Mouse (Mus musculus): ENCODE results near the gene Arid5b. TPM values are rescaled to one million over a fixed set of nuclear protein-coding genes. Genes with fewer than 3 reads are reported as not detected.
A peak's percentile ranks its signal among the peaks of the same experiment; 100 is the strongest.

Arid5b gene
- polyA plus RNA-seq, 1 experiment from 2014 or later, result 12.2 TPM

DNA sequence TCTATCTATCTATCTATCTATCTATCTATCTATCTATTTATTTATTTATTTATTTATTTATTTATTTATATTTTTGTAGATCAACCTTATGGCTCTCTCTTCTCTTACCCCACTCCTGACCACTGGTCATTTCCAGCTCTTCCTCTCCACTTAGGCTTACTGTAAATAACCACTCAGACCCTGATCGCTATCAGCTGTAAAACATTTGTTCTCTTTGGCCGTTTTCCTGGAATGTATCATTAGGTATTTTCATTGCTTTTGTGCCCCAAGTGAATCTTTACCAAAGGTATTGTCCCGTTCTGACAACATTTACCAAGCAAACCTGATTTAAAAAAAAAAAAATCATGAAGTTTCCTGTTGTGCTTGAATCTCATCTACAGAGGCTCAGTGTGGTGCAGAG, 188.0 kb downstream of the Arid5b start:
- H3K4me1 ChIP-seq (ENCODE audit: insufficient read depth), result peaks cover 11% of the 10 kb centered on the region
- H3K9ac ChIP-seq (replicated peaks), result no peak overlapping the region
- peak overlapping the region; percentile 61 for H3K27ac ChIP-seq (ENCODE audit: low read depth)
- no peaks in the 10 kb centered on the region for H3K27me3 ChIP-seq (ENCODE audit: insufficient read depth, low read length)
- DNase-seq (no peak), ATAC-seq (no peak)
- TF ChIP-seq CTCF (IDR thresholded peaks at IDR 0.05; ENCODE audit: low read depth) (no peak), EP300 (IDR thresholded peaks at IDR 0.05; ENCODE audit: low read depth) (no peak)
- H3K9me3 ChIP-seq (ENCODE audit: low read length), result no peaks in the 10 kb centered on the region
- peaks cover 5% of the 10 kb centered on the region; the same call in 1 of the 2 replicates for H3K36me3 ChIP-seq (replicated peaks; ENCODE audit: insufficient read depth, low read length)
- H3K4me2 ChIP-seq (ENCODE audit: low read depth, low read length), result no peak overlapping the region
- H3K4me3 ChIP-seq (ENCODE audit: low read depth, low read length), result no peak overlapping the region
- whole genome bisulfite sequencing (ENCODE audit: insufficient replicate concordance), result 45% methylated on average over 3 of the region's 3 CpGs

DNA sequence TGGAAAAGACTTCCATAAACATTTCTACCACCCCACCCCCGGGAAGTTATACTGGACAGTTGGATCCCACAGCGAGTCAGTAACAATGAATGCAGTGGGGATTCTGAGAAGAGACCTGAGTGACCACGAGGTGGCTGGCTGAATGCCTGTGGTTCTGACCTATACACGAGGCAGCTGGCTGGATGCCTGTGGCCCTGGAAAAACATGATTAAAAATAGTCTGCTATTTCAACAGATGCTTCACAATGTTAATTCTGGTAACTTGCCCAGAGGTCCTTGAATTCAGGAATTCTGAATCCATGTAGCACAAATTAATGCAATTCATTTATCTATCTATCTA, 188.4 kb downstream of the Arid5b start:
- DNase-seq (peak; percentile 59), ATAC-seq (peak; percentile 36; the same call in 1 of the 2 replicates)
- Histone ChIP-seq H3K36me3 (replicated peaks; ENCODE audit: insufficient read depth, low read length) (peaks cover 2% of the 10 kb centered on the region; the same call in 1 of the 2 replicates), H3K27ac (ENCODE audit: low read depth) (peak overlapping the region; percentile 37), H3K9me3 (ENCODE audit: low read length) (no peaks in the 10 kb centered on the region), H3K4me2 (ENCODE audit: low read depth, low read length) (no peak overlapping the region), H3K4me3 (ENCODE audit: low read depth, low read length) (no peak overlapping the region), H3K9ac (replicated peaks) (no peak overlapping the region), H3K4me1 (ENCODE audit: insufficient read depth) (peaks cover 11% of the 10 kb centered on the region), H3K27me3 (ENCODE audit: insufficient read depth, low read length) (no peaks in the 10 kb centered on the region)
- 37% methylated on average over 4 of the region's 4 CpGs for WGBS (ENCODE audit: insufficient replicate concordance)
- TF ChIP-seq EP300 (IDR thresholded peaks at IDR 0.05; ENCODE audit: low read depth) (no peak), CTCF (IDR thresholded peaks at IDR 0.05; ENCODE audit: low read depth) (no peak)

DNA sequence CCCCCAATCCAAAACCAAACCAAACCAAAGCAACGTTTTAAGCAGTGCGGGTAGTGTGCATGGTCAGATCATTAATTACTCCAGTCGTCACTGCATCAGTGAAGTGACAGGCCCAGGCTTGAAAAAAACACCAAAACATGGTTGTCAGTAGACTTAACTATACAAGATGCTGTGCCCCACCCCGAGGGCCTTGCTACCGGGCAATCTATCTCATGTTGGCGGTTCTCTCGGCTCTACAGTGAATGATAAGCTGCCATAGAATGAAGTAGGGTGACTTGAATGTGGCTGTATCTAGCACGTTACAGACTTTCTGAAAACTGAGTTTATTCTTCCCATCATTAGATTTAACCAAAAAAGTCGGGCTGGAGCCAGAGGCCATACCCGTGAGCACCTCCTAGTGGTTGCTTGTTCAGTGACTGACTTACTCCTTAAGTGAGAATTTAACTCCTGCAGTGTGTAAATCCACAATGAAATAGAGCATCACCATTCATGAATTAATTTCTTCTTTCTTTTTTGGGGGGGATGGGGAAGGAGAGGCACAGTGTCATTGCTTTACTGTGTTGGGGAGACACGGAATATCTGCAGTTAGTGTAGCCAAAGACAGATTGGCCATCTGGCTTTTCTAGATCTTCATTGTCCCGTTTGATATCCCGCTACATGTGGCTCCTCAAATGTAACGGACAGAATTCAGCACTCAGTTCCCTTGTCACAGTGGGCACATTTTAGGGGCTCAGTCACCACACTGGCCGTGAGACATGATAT, 188.9 kb downstream of the Arid5b start:
- Histone ChIP-seq H3K27me3 (ENCODE audit: insufficient read depth, low read length) (no peaks in the 10 kb centered on the region), H3K4me1 (ENCODE audit: insufficient read depth) (peaks cover 11% of the 10 kb centered on the region), H3K36me3 (replicated peaks; ENCODE audit: insufficient read depth, low read length) (no peaks in the 10 kb centered on the region; the same call in 1 of the 2 replicates), H3K4me2 (ENCODE audit: low read depth, low read length) (no peak overlapping the region), H3K4me3 (ENCODE audit: low read depth, low read length) (no peak overlapping the region), H3K9ac (replicated peaks) (no peak overlapping the region), H3K9me3 (ENCODE audit: low read length) (no peaks in the 10 kb centered on the region), H3K27ac (ENCODE audit: low read depth) (peak overlapping the region; percentile 37; the same call in 1 of the 2 replicates)
- TF ChIP-seq EP300 (IDR thresholded peaks at IDR 0.05; ENCODE audit: low read depth) (no peak), CTCF (IDR thresholded peaks at IDR 0.05; ENCODE audit: low read depth) (peak; percentile 67)
- 59% methylated on average over 15 of the region's 15 CpGs for WGBS (ENCODE audit: insufficient replicate concordance)
- DNase-seq (peak; percentile 47), ATAC-seq (no peak)

DNA sequence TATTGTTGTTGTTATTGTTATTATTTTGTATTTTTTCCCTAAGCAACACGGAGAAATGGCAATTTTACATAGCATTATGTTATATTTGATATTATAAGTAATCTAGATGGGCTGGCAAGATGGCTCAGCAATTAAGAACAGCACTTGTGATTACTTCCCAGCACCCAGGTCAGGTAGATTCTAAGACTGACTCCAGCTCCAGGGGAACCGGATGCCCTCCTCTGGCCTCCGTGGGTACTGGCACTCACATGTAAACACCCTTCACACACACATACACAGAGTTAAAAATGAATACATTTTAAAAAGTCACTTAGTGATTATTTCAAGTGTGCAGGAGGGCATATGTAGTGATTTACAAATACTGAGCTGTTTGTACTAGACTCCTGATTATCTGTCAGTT, 190.8 kb downstream of the Arid5b start:
- Histone ChIP-seq H3K36me3 (replicated peaks; ENCODE audit: insufficient read depth, low read length) (no peaks in the 10 kb centered on the region), H3K9me3 (ENCODE audit: low read length) (no peaks in the 10 kb centered on the region), H3K4me3 (ENCODE audit: low read depth, low read length) (no peak overlapping the region), H3K27me3 (ENCODE audit: insufficient read depth, low read length) (no peaks in the 10 kb centered on the region), H3K4me2 (ENCODE audit: low read depth, low read length) (no peak overlapping the region), H3K4me1 (ENCODE audit: insufficient read depth) (peaks cover 11% of the 10 kb centered on the region), H3K9ac (replicated peaks) (no peak overlapping the region), H3K27ac (ENCODE audit: low read depth) (no peak overlapping the region)
- no peak for ATAC-seq
- WGBS (ENCODE audit: insufficient replicate concordance), result 79% methylated on average over 3 of the region's 3 CpGs
- no peak for DNase-seq
- TF ChIP-seq CTCF (IDR thresholded peaks at IDR 0.05; ENCODE audit: low read depth) (0 out of 2 replicates have a peak, but pooled peaks have one; percentile 4), EP300 (IDR thresholded peaks at IDR 0.05; ENCODE audit: low read depth) (no peak)

DNA sequence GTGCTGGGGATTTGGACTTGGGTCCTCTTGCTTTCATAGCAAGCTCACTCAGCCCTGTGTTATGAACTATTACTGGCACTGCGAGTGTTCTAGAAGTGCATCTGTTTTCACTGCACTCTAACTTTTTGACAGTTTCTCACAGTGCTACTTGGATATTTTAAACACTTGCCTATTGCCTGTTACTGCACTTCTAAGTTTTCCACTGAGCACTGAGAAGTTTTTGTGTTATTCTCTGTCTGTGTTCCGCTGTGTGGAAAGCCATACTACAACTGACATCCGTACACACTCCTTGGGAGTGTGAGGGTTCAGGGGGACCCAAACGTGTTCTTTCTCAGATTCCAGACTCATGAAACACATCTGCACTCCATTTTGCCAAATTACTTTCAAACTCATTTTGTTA, 191.6 kb downstream of the Arid5b start:
- Histone ChIP-seq H3K4me1 (ENCODE audit: insufficient read depth) (peaks cover 8% of the 10 kb centered on the region; the same call in 1 of the 2 replicates), H3K27me3 (ENCODE audit: insufficient read depth, low read length) (no peaks in the 10 kb centered on the region), H3K27ac (ENCODE audit: low read depth) (no peak overlapping the region), H3K4me2 (ENCODE audit: low read depth, low read length) (no peak overlapping the region), H3K4me3 (ENCODE audit: low read depth, low read length) (no peak overlapping the region), H3K36me3 (replicated peaks; ENCODE audit: insufficient read depth, low read length) (no peaks in the 10 kb centered on the region), H3K9ac (replicated peaks) (no peak overlapping the region), H3K9me3 (ENCODE audit: low read length) (no peaks in the 10 kb centered on the region)
- no peak for ATAC-seq
- WGBS (ENCODE audit: insufficient replicate concordance), result 81% methylated on average over 4 of the region's 4 CpGs
- no peak for DNase-seq
- TF ChIP-seq EP300 (IDR thresholded peaks at IDR 0.05; ENCODE audit: low read depth) (no peak), CTCF (IDR thresholded peaks at IDR 0.05; ENCODE audit: low read depth) (no peak)

DNA sequence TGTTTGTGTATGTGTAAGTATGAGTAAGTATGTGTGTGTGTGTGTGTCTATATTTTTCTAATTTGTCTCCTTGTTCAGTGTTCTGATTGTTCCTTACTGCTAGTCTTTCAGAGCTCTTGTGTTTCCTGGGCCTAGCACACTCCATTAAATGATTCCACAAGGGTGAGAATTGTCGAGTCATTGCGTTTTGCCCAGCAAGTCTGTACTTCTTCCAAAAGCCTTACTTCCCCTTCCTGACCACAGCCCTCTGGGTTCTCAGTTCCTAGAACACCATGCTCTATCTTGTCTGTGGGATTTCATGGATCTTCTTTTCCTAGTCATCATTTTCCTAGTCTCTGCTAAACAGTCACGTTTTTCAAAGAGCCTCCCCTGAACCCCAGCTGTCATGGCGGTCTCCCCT, 193.0 kb downstream of the Arid5b start:
- DNase-seq (no peak), ATAC-seq (peak; percentile 29; the same call in 1 of the 2 replicates)
- H3K4me1 ChIP-seq (ENCODE audit: insufficient read depth), result peaks cover 5% of the 10 kb centered on the region; the same call in 1 of the 2 replicates
- no peak overlapping the region for H3K4me3 ChIP-seq (ENCODE audit: low read depth, low read length)
- no peak overlapping the region for H3K9ac ChIP-seq (replicated peaks)
- no peaks in the 10 kb centered on the region for H3K9me3 ChIP-seq (ENCODE audit: low read length)
- no peak overlapping the region for H3K4me2 ChIP-seq (ENCODE audit: low read depth, low read length)
- no peaks in the 10 kb centered on the region for H3K36me3 ChIP-seq (replicated peaks; ENCODE audit: insufficient read depth, low read length)
- H3K27ac ChIP-seq (ENCODE audit: low read depth), result no peak overlapping the region
- TF ChIP-seq CTCF (IDR thresholded peaks at IDR 0.05; ENCODE audit: low read depth), result no peak
- no peak for TF ChIP-seq EP300 (IDR thresholded peaks at IDR 0.05; ENCODE audit: low read depth)
- 47% methylated on average over 4 of the region's 4 CpGs for WGBS (ENCODE audit: insufficient replicate concordance)
- H3K27me3 ChIP-seq (ENCODE audit: insufficient read depth, low read length), result no peaks in the 10 kb centered on the region

All from liver, postnatal 0 days (tissue).